Mouse (Mus musculus) CH12.LX (cell line): Measurements from ENCODE around the gene Kpnb1. TPM values are rescaled to one million over a fixed set of nuclear protein-coding genes. Genes with fewer than 3 reads are reported as not detected.

Experiments used
- DNase-seq: peaks from one replicate; pipeline ENCODE4 v3.0.0-alpha.2; 2013; ENCODE audit errors: extremely low read depth
- H3K27ac ChIP-seq: 2 replicates; pipeline ENCODE4 v1.5.1; 2012; ENCODE audit warnings: low read depth, mild to moderate bottlenecking, control low read depth, moderate library complexity; ENCODE audit not compliant: insufficient read depth
- H3K27me3 ChIP-seq: replicated peaks from 2 replicates; pipeline ENCODE3; 2012; ENCODE audit warnings: inconsistent platforms
- H3K36me3 ChIP-seq, 2 experiments: replicated peaks in 1 of 2; 2 replicates each; pipeline versions ENCODE3 to v1.6.1; 2012; ENCODE audit warnings: inconsistent platforms in 1 of 2, low read length in 1 of 2, mild to moderate bottlenecking in 1 of 2, mixed read lengths in 1 of 2, moderate library complexity in 1 of 2; ENCODE audit not compliant: control insufficient read depth in 1 of 2, insufficient read depth in 1 of 2
- H3K4me1 ChIP-seq, 2 experiments: 2 replicates each; pipeline ENCODE4 v1.6.1; 2012; ENCODE audit warnings: inconsistent platforms in 1 of 2, moderate library complexity in 1 of 2; ENCODE audit not compliant: insufficient read depth in 2 of 2, control insufficient read depth in 1 of 2
- H3K4me2 ChIP-seq: 2 replicates; pipeline ENCODE4 v1.6.1; 2012; ENCODE audit warnings: low read depth, mild to moderate bottlenecking, control low read depth; ENCODE audit not compliant: poor library complexity, insufficient read depth, severe bottlenecking
- H3K4me3 ChIP-seq, 3 experiments: fragments of 150-350 bp in 1 of 3; sonication (generic) in 1 of 3; replicated peaks in 1 of 3; 2 replicates each; pipeline versions ENCODE3 to v1.5.1; 2011 to 2012; ENCODE audit warnings: low read depth in 2 of 3, low read length in 2 of 3, mild to moderate bottlenecking in 2 of 3, moderate library complexity in 2 of 3, control low read depth in 1 of 3, improper control_type of control experiment in 1 of 3, inconsistent platforms in 1 of 3, mixed read lengths in 1 of 3; ENCODE audit not compliant: poor library complexity in 1 of 3
- H3K79me2 ChIP-seq: replicated peaks from 2 replicates; pipeline ENCODE4 v1.6.1; 2012; ENCODE audit warnings: mild to moderate bottlenecking, moderate library complexity; ENCODE audit not compliant: control insufficient read depth, poor library complexity, insufficient read depth, severe bottlenecking; ENCODE audit errors: extremely low read depth
- H3K9ac ChIP-seq: 2 replicates; pipeline ENCODE4 v1.6.1; 2012; ENCODE audit warnings: low read depth, mild to moderate bottlenecking, control low read depth, moderate library complexity; ENCODE audit not compliant: insufficient read depth
- H3K9me3 ChIP-seq: replicated peaks from 2 replicates; pipeline ENCODE3; 2012; ENCODE audit warnings: low read length, inconsistent platforms, mixed read lengths
- BHLHE40 ChIP-seq: IDR thresholded peaks from 2 replicates; pipeline ENCODE4 v1.6.1; 2011; ENCODE audit warnings: mild to moderate bottlenecking, low read depth, low read length, improper control_type of control experiment
- CHD1 ChIP-seq: IDR thresholded peaks from 2 replicates; pipeline ENCODE4 v1.6.1; 2012; ENCODE audit warnings: low read depth, low read length, improper control_type of control experiment, inconsistent platforms
- CHD2 ChIP-seq: IDR thresholded peaks from 2 replicates; pipeline ENCODE4 v1.6.1; 2011; ENCODE audit warnings: low read length, improper control_type of control experiment
- CTCF ChIP-seq, 2 experiments: IDR thresholded peaks in 1 of 2; conservative IDR thresholded peaks in 1 of 2; 2 replicates each; pipeline ENCODE4 v1.5.1; 2011 to 2012; ENCODE audit warnings: low read depth in 2 of 2, low read length in 2 of 2, improper control_type of control experiment in 1 of 2, inconsistent platforms in 1 of 2, mild to moderate bottlenecking in 1 of 2, moderate library complexity in 1 of 2
- E2F4 ChIP-seq: IDR thresholded peaks from 2 replicates; pipeline ENCODE4 v1.6.1; 2011; ENCODE audit warnings: low read depth, low read length, improper control_type of control experiment; ENCODE audit not compliant: insufficient replicate concordance
- ELF1 ChIP-seq: IDR thresholded peaks from 2 replicates; pipeline ENCODE4 v1.6.1; 2014; ENCODE audit warnings: low read depth, mild to moderate bottlenecking, inconsistent platforms, low read length, improper control_type of control experiment
- EP300 ChIP-seq: IDR thresholded peaks from 2 replicates; pipeline ENCODE4 v1.6.1; 2011; ENCODE audit warnings: low read length, improper control_type of control experiment
- ETS1 ChIP-seq: conservative IDR thresholded peaks from 2 replicates; pipeline ENCODE4 v1.6.1; 2012; ENCODE audit warnings: low read depth, mild to moderate bottlenecking, inconsistent platforms, low read length, improper control_type of control experiment, moderate library complexity
- GABPA ChIP-seq: IDR thresholded peaks from 2 replicates; pipeline ENCODE4 v1.6.1; 2012; ENCODE audit warnings: low read depth, low read length, improper control_type of control experiment, inconsistent platforms; ENCODE audit not compliant: insufficient replicate concordance
- HCFC1 ChIP-seq: IDR thresholded peaks from 2 replicates; pipeline ENCODE4 v1.6.1; 2012; ENCODE audit warnings: low read depth, mild to moderate bottlenecking, inconsistent platforms, low read length, improper control_type of control experiment
- IRF4 ChIP-seq: IDR thresholded peaks from 2 replicates; pipeline ENCODE4 v1.6.1; 2014; ENCODE audit warnings: low read depth, mild to moderate bottlenecking, inconsistent platforms, low read length, improper control_type of control experiment
- JUN ChIP-seq: IDR thresholded peaks from 2 replicates; pipeline ENCODE4 v1.6.1; 2011; ENCODE audit warnings: low read depth, mild to moderate bottlenecking, low read length, improper control_type of control experiment, moderate library complexity; ENCODE audit not compliant: insufficient read depth
- JUND ChIP-seq: conservative IDR thresholded peaks from 2 replicates; pipeline ENCODE4 v1.6.1; 2011; ENCODE audit warnings: low read depth, low read length, improper control_type of control experiment
- KAT2A ChIP-seq: IDR thresholded peaks from 2 replicates; pipeline ENCODE4 v1.6.1; 2012; ENCODE audit warnings: low read length, improper control_type of control experiment, inconsistent platforms; ENCODE audit not compliant: insufficient replicate concordance
- MAFK ChIP-seq: IDR thresholded peaks from 2 replicates; pipeline ENCODE4 v1.6.1; 2011; ENCODE audit warnings: low read length, improper control_type of control experiment; ENCODE audit not compliant: insufficient replicate concordance
- MAX ChIP-seq: IDR thresholded peaks from 2 replicates; pipeline ENCODE4 v1.6.1; 2011; ENCODE audit warnings: low read length, improper control_type of control experiment
- MAZ ChIP-seq: IDR thresholded peaks from 2 replicates; pipeline ENCODE4 v1.6.1; 2012; ENCODE audit warnings: low read depth, mild to moderate bottlenecking, inconsistent platforms, low read length, improper control_type of control experiment, moderate library complexity
- MEF2A ChIP-seq: IDR thresholded peaks from 2 replicates; pipeline ENCODE4 v1.6.1; 2014; ENCODE audit warnings: low read depth, mild to moderate bottlenecking, inconsistent platforms, low read length, improper control_type of control experiment, borderline replicate concordance
- MXI1 ChIP-seq: IDR thresholded peaks from 2 replicates; pipeline ENCODE4 v1.6.1; 2011; ENCODE audit warnings: mild to moderate bottlenecking, low read depth, low read length, improper control_type of control experiment
- MYC ChIP-seq: IDR thresholded peaks from 2 replicates; pipeline ENCODE4 v1.6.1; 2011; ENCODE audit warnings: low read depth, mild to moderate bottlenecking, improper control_type of control experiment, low read length
- NELFE ChIP-seq: IDR thresholded peaks from 2 replicates; pipeline ENCODE4 v1.6.1; 2011; ENCODE audit warnings: low read depth, low read length, improper control_type of control experiment
- NRF1 ChIP-seq: IDR thresholded peaks from 2 replicates; pipeline ENCODE4 v1.6.1; 2014; ENCODE audit warnings: low read depth, mild to moderate bottlenecking, inconsistent platforms, low read length, improper control_type of control experiment, moderate library complexity
- PAX5 ChIP-seq: IDR thresholded peaks from 2 replicates; pipeline ENCODE4 v1.6.1; 2012; ENCODE audit warnings: low read length, inconsistent platforms, mixed read lengths
- POLR2A ChIP-seq: IDR thresholded peaks from 2 replicates; pipeline ENCODE4 v1.6.1; 2011; ENCODE audit warnings: low read depth, mild to moderate bottlenecking, improper control_type of control experiment, low read length
- POLR2AphosphoS2 ChIP-seq: IDR thresholded peaks from 2 replicates; pipeline ENCODE4 v1.6.1; 2011; ENCODE audit warnings: low read depth, low read length, improper control_type of control experiment
- RAD21 ChIP-seq: IDR thresholded peaks from 2 replicates; pipeline ENCODE4 v1.6.1; 2011; ENCODE audit warnings: low read depth, mild to moderate bottlenecking, low read length, improper control_type of control experiment, moderate library complexity
- RCOR1 ChIP-seq: conservative IDR thresholded peaks from 2 replicates; pipeline ENCODE4 v1.6.1; 2012; ENCODE audit warnings: low read depth, mild to moderate bottlenecking, inconsistent platforms, low read length, improper control_type of control experiment
- SIN3A ChIP-seq: IDR thresholded peaks from 2 replicates; pipeline ENCODE4 v1.6.1; 2012; ENCODE audit warnings: low read length, improper control_type of control experiment, inconsistent platforms
- SMC3 ChIP-seq: IDR thresholded peaks from 2 replicates; pipeline ENCODE4 v1.6.1; 2011; ENCODE audit warnings: low read depth, low read length, improper control_type of control experiment
- TBP ChIP-seq: conservative IDR thresholded peaks from 2 replicates; pipeline ENCODE4 v1.6.1; 2011; ENCODE audit warnings: low read depth, low read length, improper control_type of control experiment
- TCF12 ChIP-seq: IDR thresholded peaks from 2 replicates; pipeline ENCODE4 v1.6.1; 2014; ENCODE audit warnings: low read depth, mild to moderate bottlenecking, inconsistent platforms, low read length, improper control_type of control experiment
- UBTF ChIP-seq: IDR thresholded peaks from 2 replicates; pipeline ENCODE4 v1.6.1; 2012; ENCODE audit warnings: low read depth, mild to moderate bottlenecking, inconsistent platforms, low read length, improper control_type of control experiment, moderate library complexity
- USF1 ChIP-seq: IDR thresholded peaks from 2 replicates; pipeline ENCODE4 v1.6.1; 2014; ENCODE audit warnings: low read depth, mild to moderate bottlenecking, inconsistent platforms, low read length, improper control_type of control experiment
- USF2 ChIP-seq: conservative IDR thresholded peaks from 2 replicates; pipeline ENCODE4 v1.6.1; 2011; ENCODE audit warnings: low read depth, low read length, improper control_type of control experiment
- ZC3H11A ChIP-seq: IDR thresholded peaks from 2 replicates; pipeline ENCODE4 v1.6.1; 2012; ENCODE audit warnings: low read depth, mild to moderate bottlenecking, inconsistent platforms, low read length, improper control_type of control experiment
- ZKSCAN1 ChIP-seq: IDR thresholded peaks from 2 replicates; pipeline ENCODE4 v1.6.1; 2012; ENCODE audit warnings: low read depth, inconsistent platforms, low read length, improper control_type of control experiment, borderline replicate concordance
- ZMIZ1 ChIP-seq: IDR thresholded peaks from 2 replicates; pipeline ENCODE4 v1.6.1; 2012; ENCODE audit warnings: low read depth, mild to moderate bottlenecking, inconsistent platforms, low read length, improper control_type of control experiment
- ZNF384 ChIP-seq: IDR thresholded peaks from 2 replicates; pipeline ENCODE4 v1.6.1; 2012; ENCODE audit warnings: low read depth, low read length, improper control_type of control experiment, inconsistent platforms
- dilution Hi-C: fragments of 300-500 bp; cut with MboI; formaldehyde crosslinking; loops from 2 replicates; pipeline ENCODE4 v1.14.3; 2020; ENCODE audit warnings: low sequenced_read_pairs; ENCODE audit not compliant: extremely low pct_unique_long_range_greater_than_20kb, extremely low pct_ligation_motif_present
- in situ Hi-C: fragments of 300-500 bp; cut with MboI; formaldehyde crosslinking; loops from 3 replicates; pipeline ENCODE4 v1.14.3; 2019; ENCODE audit warnings: low sequenced_read_pairs, low pct_ligation_motif_present, low pct_unique_long_range_greater_than_20kb, mixed read lengths
- polyA plus RNA-seq: library from polyadenylated mRNA; unstranded; fragments of >175 nt; gene quantifications from 2 replicates; pipeline ENCODE4 v1.2.1, GENCODE M21; 2012; ENCODE audit warnings: low read depth; ENCODE audit not compliant: insufficient read length
- total RNA-seq, 2 experiments: library from RNA; depleted of rRNA; stranded (reverse); fragments of 300-350 nt in 1 of 2; fragments of >200 nt in 1 of 2; gene quantifications; 2 replicates each; pipeline ENCODE4 v1.2.3; 2012 to 2014

Gene Kpnb1
- total and polyA plus RNA-seq, 3 experiments: 194 to 411 (median 234) TPM

DNA sequence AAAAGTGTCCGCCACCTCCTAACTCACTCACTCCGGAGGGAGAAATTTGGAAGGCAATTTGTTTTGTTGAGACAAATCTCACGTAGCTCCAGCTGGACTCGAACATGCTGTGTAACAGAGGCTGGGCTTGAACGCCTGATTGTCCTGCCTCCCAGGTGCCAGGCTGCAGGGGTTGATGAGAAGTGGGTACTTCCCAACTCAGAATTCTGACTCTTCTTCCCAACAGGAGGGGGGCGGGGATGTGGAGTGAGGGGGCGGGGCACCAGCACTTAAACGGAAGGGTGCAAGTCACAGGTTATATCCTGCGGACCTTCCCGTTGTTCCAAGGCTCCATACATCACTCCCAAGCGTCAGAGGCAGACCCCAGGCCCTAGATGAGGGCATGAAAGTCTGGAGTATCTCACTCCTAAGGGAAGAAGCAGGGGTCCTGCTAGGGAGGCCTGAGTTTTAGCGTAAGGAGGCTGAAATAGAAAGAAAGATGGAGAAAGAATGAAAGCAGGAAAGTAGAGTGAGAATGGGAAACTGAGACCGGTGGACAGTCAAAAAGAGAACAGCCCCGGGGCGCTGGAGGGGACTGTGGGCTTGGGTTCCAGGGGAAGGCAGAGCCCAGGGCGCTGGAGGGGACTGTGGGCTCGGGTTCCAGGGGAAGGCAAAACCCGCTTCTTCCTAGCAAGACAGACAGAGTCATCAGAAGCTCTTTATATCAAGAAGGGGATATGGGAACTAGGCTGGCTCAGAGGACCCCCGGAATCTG is 60.0 kb downstream of the Kpnb1 start:
- H3K4me1 ChIP-seq: peaks cover 59 to 95% of the 10 kb centered on the region in 2 experiments

GRCm38 (mm10) chr11:97126645-97127468 is 60.8 kb downstream of the Kpnb1 start:
- Histone ChIP-seq H3K27me3 (no peaks in the 10 kb centered on the region), H3K9ac (peak overlapping the region; percentile 65), H3K9me3 (no peaks in the 10 kb centered on the region), H3K4me3 (peak overlapping the region; percentile 38 to 50 (median 39)), H3K27ac (peak overlapping the region; percentile 77), H3K36me3 (no peaks in the 10 kb centered on the region), H3K4me1 (peaks cover 52 to 95% of the 10 kb centered on the region in 2 experiments), H3K79me2 (no peaks in the 10 kb centered on the region), H3K4me2 (peak overlapping the region; percentile 88)
- in situ Hi-C loops (no loop called here), dilution Hi-C loops (no loop called here)
- DNase-seq: peak; percentile 97
- TF ChIP-seq MYC (peak; percentile 53; the same call in 1 of the 2 replicates), CHD2 (peak; percentile 84), JUND (peak; percentile 96), ETS1 (peak; percentile 96), UBTF (peak; percentile 67; the same call in 1 of the 2 replicates), NELFE (peak; percentile 40), SIN3A (peak; percentile 81), MAZ (peak; percentile 99), KAT2A (0 out of 2 replicates have a peak, but pooled peaks have one; percentile 53), MEF2A (peak; percentile 93), MAFK (peak; percentile 85), SMC3 (peak; percentile 25; the same call in 1 of the 2 replicates), POLR2AphosphoS2 (peak; percentile 45; the same call in 1 of the 2 replicates), PAX5 (no peak)

More for the DNA sequence above, 60.0 kb downstream of the Kpnb1 start:
- Histone ChIP-seq H3K9me3 (no peaks in the 10 kb centered on the region), H3K36me3 (no peaks in the 10 kb centered on the region), H3K79me2 (no peaks in the 10 kb centered on the region), H3K27me3 (no peaks in the 10 kb centered on the region), H3K27ac (peak overlapping the region; percentile 77), H3K4me3 (peak overlapping the region; percentile 38 to 50 (median 39)), H3K9ac (peak overlapping the region; percentile 65), H3K4me2 (peak overlapping the region; percentile 88)
- dilution Hi-C loops (no loop called here), in situ Hi-C loops (no loop called here)
- no peak for DNase-seq
- TF ChIP-seq USF1 (no peak), ETS1 (no peak), CHD2 (peak; percentile 62; the same call in 1 of the 2 replicates), USF2 (no peak), MYC (no peak), NRF1 (no peak), MEF2A (no peak; the same call in 1 of the 2 replicates), GABPA (no peak), ZNF384 (no peak), ZC3H11A (no peak), RCOR1 (no peak), SMC3 (no peak), CHD1 (peak; percentile 42; the same call in 1 of the 2 replicates), POLR2AphosphoS2 (no peak), CTCF (conservative IDR thresholded peaks at IDR 0.05 in 1 of 2, IDR thresholded peaks at IDR 0.05 in 1 of 2; ENCODE audit: low read depth in 2 of 2, low read length in 2 of 2) (no peak), TBP (no peak), JUN (no peak), JUND (peak; percentile 8; the same call in 1 of the 2 replicates), EP300 (peak; percentile 59; the same call in 1 of the 2 replicates), MAZ (no peak), POLR2A (no peak), SIN3A (no peak), PAX5 (no peak), MAX (no peak), RAD21 (no peak), IRF4 (peak; percentile 83), ZKSCAN1 (no peak), NELFE (no peak), HCFC1 (0 out of 2 replicates have a peak, but pooled peaks have one; percentile 7), MAFK (no peak), UBTF (no peak), ZMIZ1 (no peak), TCF12 (no peak), BHLHE40 (no peak), MXI1 (no peak), E2F4 (no peak), KAT2A (0 out of 2 replicates have a peak, but pooled peaks have one; percentile 20), ELF1 (no peak)
